Mouse (Mus musculus) brain, embryonic 14.5 days (tissue): ENCODE data around the gene Serinc5. TPM values are rescaled to one million over a fixed set of nuclear protein-coding genes. Genes with fewer than 3 reads are reported as not detected.
A peak's percentile ranks its signal among the peaks of the same experiment; 100 is the strongest.

Source experiments
- DNase-seq: peaks from one replicate; pipeline ENCODE4 v3.0.0-alpha.2; 2011; ENCODE audit warnings: low read depth
- CTCF ChIP-seq: fragments of 200-500 bp; IDR thresholded peaks from 2 replicates; pipeline ENCODE4 v1.5.1; 2012; ENCODE audit warnings: inconsistent platforms, mild to moderate bottlenecking, moderate library complexity, borderline replicate concordance; ENCODE audit not compliant: insufficient read depth, insufficient read length; ENCODE audit errors: extremely low read depth
- POLR2A ChIP-seq: fragments of 200-500 bp; IDR thresholded peaks from 2 replicates; pipeline ENCODE4 v1.6.1; 2012; ENCODE audit warnings: mild to moderate bottlenecking, inconsistent platforms, borderline replicate concordance; ENCODE audit not compliant: poor library complexity, insufficient read depth, insufficient read length, severe bottlenecking; ENCODE audit errors: extremely low read depth
- polyA plus RNA-seq: library from polyadenylated mRNA; depleted of rRNA; stranded (reverse); fragments of >200 nt; gene quantifications from 2 replicates; pipeline ENCODE4 v1.2.3, GENCODE M21; 2012

The Serinc5 gene
- polyA plus RNA-seq, 1 experiment = 31.7 TPM

GRCm38 (mm10) chr13:92707941-92708340, 97.0 kb downstream of the Serinc5 start:
- TF ChIP-seq POLR2A = no peak
- no peak for TF ChIP-seq CTCF

GRCm38 (mm10) chr13:92708466-92708865, 97.6 kb downstream of the Serinc5 start:
- no peak for DNase-seq
- TF ChIP-seq CTCF (no peak), POLR2A (no peak)

More at GRCm38 (mm10) chr13:92707941-92708340, 97.0 kb downstream of the Serinc5 start:
- DNase-seq = no peak

- no peak for DNase-seq
- no peak for TF ChIP-seq POLR2A
- no peak for TF ChIP-seq CTCF
Observed at GRCm38 (mm10) chr13:92709535-92709934, 98.6 kb downstream of the Serinc5 start.

GRCm38 (mm10) chr13:92710361-92710760, 99.5 kb downstream of the Serinc5 start:
- TF ChIP-seq POLR2A (no peak), CTCF (no peak)
- no peak for DNase-seq

GRCm38 (mm10) chr13:92711821-92712220, 100.9 kb downstream of the Serinc5 start:
- TF ChIP-seq POLR2A (no peak), CTCF (no peak)
- no peak for DNase-seq

- DNase-seq = no peak
- TF ChIP-seq CTCF (no peak), POLR2A (no peak)
Observed at GRCm38 (mm10) chr13:92712619-92713018, 101.7 kb downstream of the Serinc5 start.

- no peak for TF ChIP-seq CTCF
- no peak for TF ChIP-seq POLR2A
- DNase-seq = no peak
Observed at GRCm38 (mm10) chr13:92717851-92718665, 107.2 kb downstream of the Serinc5 start.

- no peak for DNase-seq
- TF ChIP-seq POLR2A (no peak), CTCF (no peak)
Observed at GRCm38 (mm10) chr13:92721006-92721405, 110.1 kb downstream of the Serinc5 start.

- TF ChIP-seq CTCF (no peak), POLR2A (no peak)
- DNase-seq = no peak
Observed at GRCm38 (mm10) chr13:92722389-92722788, 111.5 kb downstream of the Serinc5 start.

GRCm38 (mm10) chr13:92729811-92730210, 118.9 kb downstream of the Serinc5 start:
- DNase-seq = no peak
- TF ChIP-seq CTCF = no peak
- no peak for TF ChIP-seq POLR2A

GRCm38 (mm10) chr13:92731811-92732210, 120.9 kb downstream of the Serinc5 start:
- DNase-seq = peak; percentile 65
- TF ChIP-seq CTCF = no peak
- TF ChIP-seq POLR2A = no peak

GRCm38 (mm10) chr13:92732836-92733235, 121.9 kb downstream of the Serinc5 start:
- TF ChIP-seq POLR2A = no peak
- no peak for TF ChIP-seq CTCF
- no peak for DNase-seq
